Mouse (Mus musculus) ES-Bruce4 (cell line): ENCODE data around the gene Serac1. TPM values are rescaled to one million over a fixed set of nuclear protein-coding genes. Genes with fewer than 3 reads are reported as not detected.

Source experiments
- H3K27ac ChIP-seq: 2 replicates; pipeline ENCODE4 v1.5.1; 2012; ENCODE audit warnings: low read length, inconsistent platforms; ENCODE audit not compliant: insufficient read depth
- H3K27me3 ChIP-seq: 2 replicates; pipeline ENCODE4 v1.6.1; 2012; ENCODE audit warnings: mild to moderate bottlenecking, low read length, inconsistent platforms; ENCODE audit not compliant: control insufficient read depth, poor library complexity, insufficient read depth, severe bottlenecking
- H3K36me3 ChIP-seq: 2 replicates; pipeline ENCODE4 v1.6.1; 2012; ENCODE audit warnings: inconsistent platforms, mild to moderate bottlenecking, low read length, moderate library complexity; ENCODE audit not compliant: control insufficient read depth, poor library complexity, insufficient read depth, severe bottlenecking
- H3K4me1 ChIP-seq: one replicate; pipeline ENCODE4 v1.8.1; 2011; ENCODE audit warnings: low read length; ENCODE audit not compliant: control insufficient read depth, insufficient read depth
- H3K4me3 ChIP-seq: 2 replicates; pipeline ENCODE4 v1.5.1; 2011; ENCODE audit warnings: low read depth, mild to moderate bottlenecking, low read length
- H3K9ac ChIP-seq: 2 replicates; pipeline ENCODE4 v1.6.1; 2012; ENCODE audit warnings: low read depth, mild to moderate bottlenecking, inconsistent platforms; ENCODE audit not compliant: poor library complexity, severe bottlenecking
- H3K9me3 ChIP-seq: replicated peaks from 2 replicates; pipeline ENCODE4 v1.6.1; 2012; ENCODE audit warnings: mild to moderate bottlenecking, low read length, inconsistent platforms; ENCODE audit not compliant: control insufficient read depth, poor library complexity, insufficient read depth, severe bottlenecking
- CTCF ChIP-seq: IDR thresholded peaks from one replicate; pipeline ENCODE4 v1.8.1; 2011; ENCODE audit warnings: low read depth, low read length
- EP300 ChIP-seq: IDR thresholded peaks from 2 replicates; pipeline ENCODE4 v1.6.1; 2011; ENCODE audit warnings: low read depth, low read length; ENCODE audit not compliant: insufficient read depth
- POLR2A ChIP-seq: IDR thresholded peaks from one replicate; pipeline ENCODE4 v1.8.1; 2011; ENCODE audit warnings: low read length; ENCODE audit not compliant: insufficient read depth
- polyA plus RNA-seq: library from polyadenylated mRNA; stranded (reverse); fragments of >200 nt; gene quantifications from 2 replicates; pipeline ENCODE4 v1.2.4, GENCODE M21; 2011; ENCODE audit warnings: low read depth; ENCODE audit not compliant: missing spikeins, insufficient read depth, insufficient read length

Gene Serac1
- polyA plus RNA-seq, 1 experiment: 22.6 TPM

DNA sequence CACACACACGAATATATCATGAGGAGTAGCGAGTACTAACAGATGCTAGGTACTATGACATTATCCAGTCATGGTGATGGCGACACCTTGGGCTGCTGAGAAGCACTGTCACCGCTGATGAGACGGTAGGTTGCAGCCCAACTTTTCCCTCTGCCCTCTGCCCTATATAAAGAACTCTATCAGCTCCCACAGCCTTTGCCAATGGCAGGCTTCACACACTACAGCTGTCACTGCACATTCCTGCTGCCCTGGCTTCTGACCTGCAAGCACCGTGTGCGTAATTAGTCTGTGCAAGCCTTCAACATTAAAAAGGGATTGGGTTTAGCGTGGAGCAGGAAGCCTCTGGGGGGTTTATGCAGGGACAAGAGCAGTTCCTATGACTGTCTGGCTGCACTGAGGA, 16.7 kb downstream of the Serac1 start:
- H3K9me3 ChIP-seq: no peaks in the 10 kb centered on the region
- H3K36me3 ChIP-seq: 0 out of 2 replicates have a peak, but pooled peaks cover 3% of the 10 kb centered on the region
- no peaks in the 10 kb centered on the region for H3K4me1 ChIP-seq
- no peak overlapping the region for H3K4me3 ChIP-seq
- TF ChIP-seq POLR2A: no peak
- TF ChIP-seq EP300: no peak
- TF ChIP-seq CTCF: no peak
- H3K27me3 ChIP-seq: no peaks in the 10 kb centered on the region
- H3K9ac ChIP-seq: no peak overlapping the region
- no peak overlapping the region for H3K27ac ChIP-seq

GRCm38 (mm10) chr17:6054934-6055355, 24.6 kb downstream of the Serac1 start:
- Histone ChIP-seq H3K4me3 (no peak overlapping the region), H3K4me1 (no peaks in the 10 kb centered on the region), H3K27me3 (no peaks in the 10 kb centered on the region)

DNA sequence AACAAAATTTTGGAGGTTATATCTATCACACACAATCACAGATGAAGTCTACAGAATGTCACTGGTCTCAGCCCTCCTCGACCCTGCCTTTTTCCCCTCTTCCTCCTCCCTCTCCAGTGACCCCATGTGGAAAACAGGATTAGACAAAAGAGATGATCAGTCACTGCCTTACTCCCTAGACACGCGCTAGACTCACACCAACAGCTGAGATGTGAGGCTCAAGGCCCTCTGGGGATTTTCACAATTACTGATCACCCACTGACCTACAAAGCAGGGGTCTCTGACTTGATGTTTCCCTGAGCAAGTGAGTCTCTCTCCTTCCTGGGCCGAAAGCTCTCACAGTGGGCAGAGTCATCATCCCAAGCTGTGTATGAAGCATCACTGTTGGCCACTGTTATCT, 26.7 kb downstream of the Serac1 start:
- H3K4me3 ChIP-seq: no peak overlapping the region
- H3K9ac ChIP-seq: no peak overlapping the region
- no peaks in the 10 kb centered on the region for H3K27me3 ChIP-seq
- H3K36me3 ChIP-seq: peaks cover 7% of the 10 kb centered on the region; the same call in 1 of the 2 replicates
- H3K27ac ChIP-seq: no peak overlapping the region
- TF ChIP-seq POLR2A (no peak), EP300 (no peak), CTCF (no peak)
- H3K9me3 ChIP-seq: no peaks in the 10 kb centered on the region
- no peaks in the 10 kb centered on the region for H3K4me1 ChIP-seq

More at GRCm38 (mm10) chr17:6054934-6055355, 24.6 kb downstream of the Serac1 start:
- H3K9ac ChIP-seq: no peak overlapping the region
- H3K36me3 ChIP-seq: peaks cover 5% of the 10 kb centered on the region; the same call in 1 of the 2 replicates
- TF ChIP-seq CTCF: peak; percentile 28
- TF ChIP-seq EP300: no peak
- no peaks in the 10 kb centered on the region for H3K9me3 ChIP-seq
- peak overlapping the region; percentile 41; the same call in 1 of the 2 replicates for H3K27ac ChIP-seq

GRCm38 (mm10) chr17:6037507-6037906, 42.0 kb downstream of the Serac1 start:
- TF ChIP-seq CTCF (no peak), POLR2A (no peak), EP300 (no peak)
- Histone ChIP-seq H3K9ac (no peak overlapping the region), H3K27me3 (no peaks in the 10 kb centered on the region), H3K27ac (no peak overlapping the region), H3K9me3 (no peaks in the 10 kb centered on the region), H3K4me3 (no peak overlapping the region), H3K36me3 (no peaks in the 10 kb centered on the region), H3K4me1 (no peaks in the 10 kb centered on the region)

- Histone ChIP-seq H3K27me3 (no peaks in the 10 kb centered on the region), H3K27ac (no peak overlapping the region), H3K9ac (no peak overlapping the region), H3K4me3 (no peak overlapping the region), H3K9me3 (no peaks in the 10 kb centered on the region), H3K36me3 (no peaks in the 10 kb centered on the region), H3K4me1 (no peaks in the 10 kb centered on the region)
- no peak for TF ChIP-seq POLR2A
Measured at GRCm38 (mm10) chr17:6036872-6037271, 42.7 kb downstream of the Serac1 start.

DNA sequence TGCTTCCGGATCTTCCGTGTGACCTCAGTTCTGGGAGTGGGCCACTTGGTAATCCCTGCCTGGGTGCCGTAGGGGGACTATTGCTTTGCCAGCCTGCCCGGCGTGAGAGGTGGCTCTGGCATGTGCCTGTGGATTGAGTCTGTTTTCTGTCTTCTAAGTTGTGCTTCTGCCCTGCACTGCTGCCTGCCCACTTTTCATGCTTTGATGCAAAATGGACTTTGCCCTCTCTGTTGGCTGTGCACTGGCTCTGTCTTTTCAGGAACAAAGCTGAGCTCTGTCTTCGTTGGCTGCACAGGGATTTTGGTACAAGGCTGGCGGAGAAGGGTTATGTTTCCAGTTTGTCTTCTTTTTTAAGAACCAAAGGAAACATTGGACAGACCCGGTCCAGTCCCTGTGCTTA, 43.1 kb downstream of the Serac1 start:
- no peak overlapping the region for H3K27ac ChIP-seq
- H3K36me3 ChIP-seq: no peaks in the 10 kb centered on the region
- no peaks in the 10 kb centered on the region for H3K9me3 ChIP-seq
- H3K9ac ChIP-seq: no peak overlapping the region
- no peaks in the 10 kb centered on the region for H3K4me1 ChIP-seq
- no peak for TF ChIP-seq EP300
- H3K4me3 ChIP-seq: no peak overlapping the region
- no peaks in the 10 kb centered on the region for H3K27me3 ChIP-seq
